Mouse (Mus musculus): ENCODE results near the gene Myzap.

GRCm38 (mm10) chr9:71634916-71635315 lies 42.8 kb upstream of the Myzap start:
- TF ChIP-seq CTCF (conservative IDR thresholded peaks at IDR 0.05; ENCODE audit: insufficient read depth, insufficient read length, low read depth, low read length), result no peak
- TF ChIP-seq POLR2A (IDR thresholded peaks at IDR 0.05; ENCODE audit: low read depth, low read length), result no peak
